Mouse (Mus musculus): ENCODE results near the gene Oit1.

The Oit1 gene

DNA sequence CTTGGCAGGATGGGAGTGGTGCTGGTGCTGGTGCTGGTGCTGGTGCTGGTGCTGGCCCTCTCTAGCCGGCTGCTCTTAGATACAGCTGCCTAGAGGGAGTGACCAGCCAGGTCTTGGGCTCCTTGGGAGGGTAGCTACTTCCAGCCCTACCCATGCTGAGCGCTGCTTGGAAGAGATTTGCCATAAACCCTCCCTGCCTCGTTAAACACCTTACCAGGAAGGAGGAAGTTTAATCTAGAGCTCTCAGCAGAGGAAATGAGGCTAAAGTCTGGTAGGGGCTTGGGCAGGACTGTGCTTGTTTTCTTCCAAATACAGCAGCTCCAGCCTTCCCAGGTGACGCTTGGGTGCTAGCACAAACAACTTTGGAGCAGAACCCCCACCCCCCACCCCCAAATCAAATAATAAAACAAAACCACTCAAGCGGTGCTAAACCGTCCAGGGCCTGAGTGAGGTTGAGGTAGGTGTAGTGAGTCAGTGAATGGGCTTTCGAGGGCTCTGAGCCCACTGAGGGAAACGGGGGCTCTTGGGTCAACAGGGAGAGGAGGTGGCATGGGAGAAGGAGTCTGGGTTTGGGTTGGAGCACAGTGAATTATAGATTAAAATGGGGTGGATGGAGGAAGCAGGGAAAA, at the start of gene Oit1:
Gene Oit1, minus strand, starts transcription at position 70 of the 629 bp plus-strand sequence.
- no peak for DNase-seq

- DNase-seq = no peak
Measured at GRCm38 (mm10) chr14:8422833-8423232, 44.3 kb upstream of the Oit1 start.

DNA sequence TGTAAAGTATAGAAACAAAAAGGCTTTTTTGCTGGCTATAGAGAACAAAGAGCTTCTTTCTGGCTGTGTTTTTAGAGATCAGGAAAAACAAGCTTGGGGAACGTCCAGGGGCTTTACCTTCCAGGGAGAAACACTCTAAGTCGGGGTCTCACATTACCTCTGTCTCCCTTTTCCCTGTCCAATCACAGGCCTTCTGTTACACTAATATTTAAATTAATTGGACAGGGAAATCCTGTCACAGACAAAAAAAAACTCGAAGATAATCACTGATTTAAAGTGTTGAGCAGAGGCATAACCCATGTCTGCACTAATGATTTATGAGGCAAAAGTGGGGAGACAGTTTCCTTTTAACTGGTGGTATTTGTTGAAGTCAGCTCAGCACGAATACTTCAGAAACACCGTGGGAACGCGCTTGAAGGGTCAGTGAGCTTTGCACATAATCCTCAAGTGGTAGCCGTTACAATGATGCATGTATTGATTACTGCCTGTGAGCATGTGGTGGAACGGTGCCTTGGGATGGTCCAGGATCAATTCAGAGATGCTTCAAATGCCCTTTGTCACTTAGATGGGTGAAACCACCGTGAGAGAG, 42.7 kb upstream of the Oit1 start:
- peak; percentile 43 for DNase-seq

DNA sequence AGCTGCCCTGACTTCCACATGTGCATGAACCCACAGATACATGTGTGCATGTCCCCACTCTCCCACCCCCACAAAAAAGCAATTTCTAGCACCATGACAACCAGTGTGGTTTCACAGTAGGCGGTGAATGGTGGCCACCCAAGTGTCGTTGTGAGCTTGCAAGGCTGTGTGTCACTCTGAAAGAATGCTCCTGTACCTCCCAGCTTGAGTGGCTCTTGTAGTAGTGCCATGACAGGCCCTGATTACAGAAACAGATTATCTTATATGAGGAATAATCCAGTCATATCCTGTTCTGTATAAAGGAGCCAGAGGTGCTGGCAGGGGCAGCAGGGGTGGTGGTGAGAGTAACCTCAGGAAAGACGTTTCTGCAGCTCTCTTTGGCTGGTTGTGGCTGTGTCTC, 40.1 kb upstream of the Oit1 start:
- DNase-seq = no peak

DNA sequence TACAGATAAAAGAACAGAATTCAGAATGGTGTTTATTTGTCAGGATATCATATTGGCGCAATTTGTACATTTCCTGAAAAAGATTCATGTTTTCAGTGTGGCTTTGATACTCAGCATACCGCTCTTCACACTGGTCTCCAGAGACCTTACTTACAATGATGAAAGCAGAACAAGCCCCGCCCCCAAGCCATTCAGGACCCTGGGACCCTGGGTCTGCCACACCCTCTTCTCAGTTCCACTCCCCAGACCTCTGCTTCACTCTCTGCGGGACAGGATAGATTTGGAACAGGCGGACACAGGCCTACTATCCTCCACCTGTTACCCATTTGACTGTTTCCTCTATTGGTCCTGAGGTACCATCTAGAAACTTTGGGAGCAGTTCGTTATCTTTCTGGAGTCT, 27.4 kb upstream of the Oit1 start:
- peak; percentile 21 for DNase-seq

DNA sequence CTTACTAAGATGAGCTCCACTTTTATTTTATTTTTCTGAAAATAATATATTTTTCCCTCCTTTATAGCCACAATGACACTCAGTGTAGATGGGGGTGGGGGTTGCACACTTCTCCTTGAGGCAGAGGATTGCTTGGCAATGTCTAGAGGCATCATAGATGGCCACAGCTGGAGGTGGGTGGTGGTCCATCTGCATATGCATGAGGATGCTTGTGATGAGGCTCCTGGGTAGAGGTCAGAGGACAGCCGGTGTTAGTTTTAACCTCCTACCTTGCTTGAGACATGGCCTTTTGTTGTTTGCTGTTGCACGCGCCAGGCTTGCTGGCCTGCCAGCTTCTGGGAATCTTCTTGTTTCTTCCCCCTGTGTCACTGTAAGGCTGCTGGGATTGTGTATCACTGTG, 24.8 kb upstream of the Oit1 start:
- DNase-seq = no peak

- DNase-seq = no peak
Measured at GRCm38 (mm10) chr14:8398507-8398906, 20.0 kb upstream of the Oit1 start.

DNA sequence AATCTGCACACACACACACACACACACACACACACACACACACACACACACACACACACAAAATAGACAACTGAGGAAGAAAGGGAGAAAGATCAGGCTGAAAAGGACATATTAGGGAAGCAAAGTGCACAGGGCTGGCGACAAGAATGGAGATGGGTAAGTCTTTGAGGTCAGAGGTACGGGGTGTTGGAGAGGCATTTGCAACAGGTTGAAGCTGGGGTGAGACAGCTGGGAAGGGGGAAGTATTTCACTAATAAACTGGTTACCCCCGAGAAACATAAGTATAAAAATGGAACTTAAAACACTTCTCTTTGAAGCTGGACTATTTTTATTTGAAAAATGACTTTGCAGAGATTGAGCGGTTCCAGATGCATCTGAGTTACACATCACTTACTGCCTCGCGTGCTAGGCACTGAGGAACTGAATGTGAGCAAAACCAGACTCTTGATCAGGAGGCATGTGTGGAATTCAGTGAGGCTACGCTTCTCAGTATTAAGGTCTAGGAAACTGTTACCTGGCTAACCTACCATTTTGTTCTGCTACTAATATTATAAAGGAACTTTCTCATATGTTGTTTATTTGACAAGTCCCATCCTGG, 17.2 kb upstream of the Oit1 start:
- no peak for DNase-seq

GRCm38 (mm10) chr14:8392181-8392825, 13.7 kb upstream of the Oit1 start:
- no peak for DNase-seq

DNA sequence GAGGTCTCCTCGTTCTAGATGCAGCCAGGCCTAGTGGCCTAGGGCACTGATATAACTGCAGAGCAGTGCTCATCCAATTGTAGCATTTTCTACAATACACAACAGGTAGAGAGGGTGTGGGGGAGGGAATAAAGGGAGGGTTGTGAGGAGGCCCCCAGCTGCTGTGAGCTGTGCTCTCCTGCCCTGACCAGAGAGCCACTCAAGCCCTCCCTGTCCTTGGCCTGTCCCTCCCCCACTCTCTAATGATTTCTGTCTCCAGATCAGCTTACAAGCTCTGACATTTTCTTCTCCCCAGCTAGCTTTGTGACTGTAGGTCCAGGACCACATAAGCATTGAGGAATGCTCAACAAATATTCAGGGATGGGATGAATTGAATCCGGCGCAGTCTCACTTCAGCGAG, 9.2 kb downstream of the Oit1 start:
- DNase-seq = peak; percentile 21

DNA sequence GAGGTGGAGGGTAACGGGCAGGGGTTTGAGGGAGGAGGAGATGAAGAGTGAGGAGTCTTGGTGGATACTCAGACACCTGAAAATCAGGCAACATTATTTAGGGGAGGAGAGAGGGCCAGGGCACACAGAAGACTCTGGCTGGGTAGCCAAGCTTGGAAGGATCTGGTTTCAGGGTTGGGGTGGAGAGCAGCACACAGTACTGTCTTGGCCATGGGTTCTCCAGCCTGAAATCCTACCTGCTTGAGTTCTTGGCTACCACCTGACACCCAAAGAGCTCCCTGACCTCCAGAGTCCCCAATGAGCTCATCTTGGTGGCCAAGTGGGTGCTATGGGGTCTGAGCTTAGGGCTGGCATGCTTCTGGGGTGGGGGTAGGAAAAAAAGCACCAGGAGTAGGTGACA, 9.7 kb downstream of the Oit1 start:
- DNase-seq = no peak

DNA sequence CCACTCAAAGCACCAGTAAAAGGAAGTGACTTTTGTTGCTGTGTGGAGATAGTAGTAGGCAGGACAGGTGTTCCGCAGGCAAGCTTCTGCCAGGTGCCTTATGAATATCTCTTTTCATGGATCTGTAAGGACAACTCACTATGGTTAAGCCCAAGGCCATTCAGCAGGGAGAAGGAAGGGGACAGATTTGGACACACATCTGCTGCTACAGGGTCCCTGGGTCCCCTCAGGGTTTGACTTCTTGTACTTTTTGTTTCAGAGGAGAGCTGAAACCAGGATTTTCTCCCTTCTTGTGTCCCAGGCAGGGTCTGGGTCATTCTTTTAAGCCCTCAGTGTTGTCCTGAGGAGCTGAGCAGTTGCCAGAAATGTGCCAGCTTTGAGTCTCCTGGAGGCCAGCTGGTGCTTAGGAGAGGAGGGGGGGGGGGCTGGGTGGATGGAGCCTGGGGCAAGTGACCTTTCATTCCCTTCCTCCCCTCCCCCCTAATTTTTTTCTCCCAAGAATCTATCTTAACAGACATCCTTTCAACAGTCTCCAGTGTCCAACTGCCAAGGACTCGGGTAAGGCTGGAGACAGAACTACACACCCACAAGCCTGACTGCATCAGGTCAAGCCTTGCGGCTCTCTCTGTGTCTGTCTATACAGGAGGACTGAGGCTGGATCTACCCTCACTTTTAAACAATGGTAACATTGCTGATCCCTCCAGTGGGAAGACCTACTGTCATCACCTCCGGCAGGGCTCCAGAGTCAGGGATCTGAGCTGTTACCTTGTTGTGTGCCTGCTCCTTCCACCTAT, 10.6 kb downstream of the Oit1 start:
- peak; percentile 34 for DNase-seq

DNA sequence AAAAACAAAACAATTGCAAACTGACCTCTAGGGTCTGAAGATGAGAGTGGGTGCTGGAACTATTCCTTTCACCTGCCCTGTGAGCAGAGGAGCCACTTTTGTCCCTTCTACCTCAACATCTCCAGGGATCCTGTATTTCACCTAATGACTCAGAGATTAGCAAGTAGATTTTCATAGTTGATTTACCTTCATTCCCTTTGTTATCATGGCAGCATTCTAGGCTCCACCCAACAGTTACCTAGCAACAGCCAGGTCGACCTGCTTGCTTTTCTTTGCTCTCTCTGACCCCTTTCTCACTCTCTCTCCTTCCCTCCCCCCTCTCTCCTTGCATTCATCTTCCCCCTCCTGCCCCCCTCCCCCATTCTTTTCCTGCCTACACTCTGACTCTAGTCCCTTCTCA, 11.4 kb downstream of the Oit1 start:
- DNase-seq = no peak

DNA sequence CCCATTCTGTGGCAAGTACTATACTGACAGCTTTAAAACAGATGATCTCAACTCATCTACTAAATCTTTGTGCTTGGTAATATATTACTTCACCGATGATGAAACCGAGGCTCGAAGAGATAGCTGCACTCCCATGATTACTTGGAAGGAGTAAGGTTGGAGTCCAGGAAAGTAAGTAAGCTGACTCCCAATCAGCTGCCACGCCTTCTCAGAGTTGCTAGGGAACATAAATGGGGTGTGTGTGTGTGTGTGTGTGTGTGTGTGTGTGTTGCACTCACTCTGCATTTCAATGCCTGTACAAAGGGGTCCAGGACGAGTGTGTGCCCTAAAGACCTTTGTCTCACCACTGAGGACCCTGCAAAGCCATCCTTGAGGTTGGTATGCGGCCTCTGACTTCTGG, 12.7 kb downstream of the Oit1 start:
- no peak for DNase-seq

DNA sequence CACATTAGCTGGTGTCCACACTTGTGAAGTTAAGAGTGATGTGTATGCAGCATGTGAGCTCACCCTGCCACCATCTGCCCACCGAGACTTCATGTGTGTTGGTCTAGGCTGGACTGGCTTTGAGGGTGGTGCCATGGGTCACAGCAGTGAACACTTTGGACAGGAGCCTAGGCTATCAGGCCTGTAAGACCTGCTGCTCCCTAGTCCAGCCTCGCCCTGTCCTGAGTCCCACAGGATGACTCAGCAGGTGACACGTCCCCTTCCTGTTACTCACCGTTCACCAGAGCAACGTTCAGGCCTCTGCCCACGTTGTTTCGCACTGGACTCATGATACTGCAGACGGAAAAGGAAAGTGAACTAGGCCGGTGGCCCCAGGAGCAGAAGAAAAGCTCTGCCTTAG, 21.7 kb downstream of the Oit1 start:
- DNase-seq = no peak

- DNase-seq = peak; percentile 87
Measured at GRCm38 (mm10) chr14:8355999-8356501, 22.5 kb downstream of the Oit1 start.

DNA sequence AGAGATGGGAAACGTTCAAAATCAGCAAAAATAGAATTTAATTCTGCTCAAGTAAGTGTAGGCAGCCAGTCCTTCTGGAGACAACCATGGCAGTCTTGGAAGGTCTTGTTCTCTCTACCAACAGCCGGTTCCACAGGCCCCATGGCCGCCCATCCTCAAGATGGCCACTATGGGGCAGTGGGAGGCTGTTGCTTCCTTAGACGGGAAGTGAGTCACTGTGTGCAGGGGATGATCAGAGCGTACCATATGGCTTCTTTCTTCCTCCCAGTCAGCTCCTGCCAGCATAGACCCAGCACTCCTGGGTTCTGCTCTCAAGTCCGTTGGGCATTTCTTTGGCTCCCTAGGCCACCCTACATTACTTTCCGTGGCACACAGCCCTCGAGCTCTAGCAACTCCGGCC, 29.6 kb downstream of the Oit1 start:
- DNase-seq = no peak

DNA sequence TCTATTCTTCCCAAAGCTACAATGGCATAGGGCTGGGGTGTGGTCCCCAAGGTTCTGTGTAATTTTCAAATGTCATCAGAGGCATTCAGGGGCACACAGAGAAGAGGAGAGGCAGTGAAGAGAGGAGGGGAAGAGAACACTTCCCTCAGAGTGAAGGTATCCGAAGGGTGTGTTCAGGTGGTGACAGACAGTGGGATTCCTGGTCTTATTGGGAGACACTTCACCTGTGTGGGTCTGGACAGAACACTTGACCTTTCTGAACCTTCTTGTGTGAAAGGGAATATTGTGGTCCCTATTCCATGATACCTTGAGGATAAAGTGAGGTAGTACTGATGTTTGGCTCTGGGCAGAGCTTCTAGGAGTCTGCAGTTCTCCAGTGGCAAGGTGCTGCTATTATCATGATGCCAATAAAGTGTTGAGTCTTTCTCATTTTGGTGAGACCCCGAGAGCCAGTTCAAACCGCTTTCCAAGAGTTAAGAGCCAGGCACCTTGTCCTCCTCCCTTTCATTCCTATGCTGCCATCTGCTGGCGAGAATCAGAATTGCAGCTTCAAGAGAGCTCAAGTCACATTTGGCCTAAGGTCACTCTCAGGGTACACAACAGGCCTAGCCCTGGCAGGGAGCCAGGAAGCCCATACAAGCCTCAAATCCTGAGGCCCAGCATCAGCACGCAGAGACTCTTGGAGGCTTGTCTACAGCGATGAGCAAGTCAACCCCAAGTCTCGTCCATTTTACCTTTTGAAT, 32.1 kb downstream of the Oit1 start:
- peak; percentile 86 for DNase-seq

DNA sequence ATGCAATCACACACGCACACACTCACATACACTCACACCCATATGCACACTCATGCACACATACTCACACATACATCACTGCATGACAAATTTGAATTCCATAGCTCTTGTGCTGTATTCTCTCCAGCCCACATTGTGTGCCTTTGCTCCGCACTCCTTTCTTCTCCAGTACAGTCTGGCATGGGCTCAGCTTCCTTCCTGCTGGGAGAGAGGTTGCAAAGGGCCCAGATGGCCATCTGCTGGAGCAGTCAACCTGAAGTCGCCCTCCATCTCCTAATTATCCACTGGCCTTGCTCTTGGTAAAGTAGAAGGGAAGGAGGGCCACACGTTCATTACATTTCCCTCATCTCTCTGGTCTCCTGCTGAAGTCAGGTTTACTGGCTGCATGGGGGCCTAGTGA, 33.0 kb downstream of the Oit1 start:
- no peak for DNase-seq

GRCm38 (mm10) chr14:8342509-8343106, 35.9 kb downstream of the Oit1 start:
- DNase-seq = no peak

- DNase-seq = no peak
Measured at GRCm38 (mm10) chr14:8340226-8340625, 38.3 kb downstream of the Oit1 start.

- peak; percentile 81 for DNase-seq
Measured at GRCm38 (mm10) chr14:8335947-8336346, 42.6 kb downstream of the Oit1 start.

All from embryo, embryonic 11 days (tissue).